Mouse (Mus musculus) ovary, postnatal 10 days (tissue): ENCODE data around the gene Eif2b4.

ENCODE experiments used
- DNase-seq: peaks from one replicate; pipeline ENCODE4 v3.0.0; 2022; ENCODE audit warnings: low spot score

The Eif2b4 gene

GRCm38 (mm10) chr5:31199893-31200292 is 6.7 kb upstream of the Eif2b4 start:
- no peak for DNase-seq

GRCm38 (mm10) chr5:31199321-31199892 is 6.2 kb upstream of the Eif2b4 start:
- no peak for DNase-seq

GRCm38 (mm10) chr5:31198616-31199320 is 5.5 kb upstream of the Eif2b4 start:
- no peak for DNase-seq

- no peak for DNase-seq
Measured at GRCm38 (mm10) chr5:31198170-31198569, 4.9 kb upstream of the Eif2b4 start.

GRCm38 (mm10) chr5:31197072-31197471 is 3.8 kb upstream of the Eif2b4 start:
- DNase-seq: no peak

- no peak for DNase-seq
Measured at GRCm38 (mm10) chr5:31196207-31196606, 3.0 kb upstream of the Eif2b4 start.

- DNase-seq: no peak
Measured at GRCm38 (mm10) chr5:31195671-31196070, 2.4 kb upstream of the Eif2b4 start.

- DNase-seq: no peak
Measured at GRCm38 (mm10) chr5:31194486-31195485, 1.6 kb upstream of the Eif2b4 start.

GRCm38 (mm10) chr5:31193631-31194281 is 526 bp upstream of the Eif2b4 start:
- no peak for DNase-seq

GRCm38 (mm10) chr5:31192045-31192938 is 938 bp downstream of the Eif2b4 start:
- no peak for DNase-seq

GRCm38 (mm10) chr5:31190201-31190600 is 3.0 kb downstream of the Eif2b4 start:
- DNase-seq: no peak

GRCm38 (mm10) chr5:31188223-31188840 is 4.9 kb downstream of the Eif2b4 start:
- DNase-seq: no peak

- no peak for DNase-seq
Measured at GRCm38 (mm10) chr5:31183678-31184077, 9.6 kb downstream of the Eif2b4 start.

GRCm38 (mm10) chr5:31181183-31181770 is 12.0 kb downstream of the Eif2b4 start:
- DNase-seq: no peak

GRCm38 (mm10) chr5:31179766-31180630 is 13.2 kb downstream of the Eif2b4 start, which contains the start of the genes Gm29609 and Gtf3c2:
Gm29609 (minus strand) TSS chr5:31179911.
Gtf3c2 (minus strand) TSS chr5:31180144.
- DNase-seq: peak; percentile 90

GRCm38 (mm10) chr5:31179301-31179765 is 13.9 kb downstream of the Eif2b4 start:
- DNase-seq: no peak

GRCm38 (mm10) chr5:31168630-31169029 is 24.6 kb downstream of the Eif2b4 start:
- DNase-seq: no peak

- no peak for DNase-seq
Measured at GRCm38 (mm10) chr5:31164878-31165277, 28.4 kb downstream of the Eif2b4 start.

- no peak for DNase-seq
Measured at GRCm38 (mm10) chr5:31162462-31162861, 30.8 kb downstream of the Eif2b4 start.
